Mouse (Mus musculus): Measurements from ENCODE around the gene Sptb.

GRCm38 (mm10) chr12:76604546-76604945 is 105.8 kb downstream of the Sptb start:
- TF ChIP-seq CTCF (IDR thresholded peaks at IDR 0.05; ENCODE audit: insufficient read depth, low read length) (no peak), POLR2A (IDR thresholded peaks at IDR 0.05; ENCODE audit: borderline replicate concordance, extremely low read depth, low read depth, low read length) (no peak)
